Mouse (Mus musculus) A20 (cell line): Measurements from ENCODE around the gene Crlf3.
"Not testable (repeated sequence)": the region's sequence is repeated elsewhere in the genome, so short reads cannot be mapped to it uniquely, and the experiment has no call there.

Source experiments
- DNase-seq: peaks from one replicate; pipeline ENCODE4 v3.0.0-alpha.2; 2011; ENCODE audit warnings: low read depth, low spot score

Crlf3 gene

GRCm38 (mm10) chr11:80067558-80067957 lies 13.2 kb downstream of the Crlf3 start:
- peak; percentile 42 for DNase-seq

GRCm38 (mm10) chr11:80066373-80066772 lies 14.4 kb downstream of the Crlf3 start:
- DNase-seq = not testable (repeated sequence)

GRCm38 (mm10) chr11:80062159-80062558 lies 18.6 kb downstream of the Crlf3 start:
- no peak for DNase-seq

- no peak for DNase-seq
Measured at GRCm38 (mm10) chr11:80056141-80056540, 24.6 kb downstream of the Crlf3 start.

GRCm38 (mm10) chr11:80054659-80055058 lies 26.1 kb downstream of the Crlf3 start:
- DNase-seq = no peak

- no peak for DNase-seq
Measured at GRCm38 (mm10) chr11:80053171-80053570, 27.6 kb downstream of the Crlf3 start.

GRCm38 (mm10) chr11:80052456-80052855 lies 28.3 kb downstream of the Crlf3 start:
- DNase-seq = no peak

GRCm38 (mm10) chr11:80050088-80050487 lies 30.7 kb downstream of the Crlf3 start:
- no peak for DNase-seq

GRCm38 (mm10) chr11:80046856-80047255 lies 33.9 kb downstream of the Crlf3 start:
- no peak for DNase-seq

GRCm38 (mm10) chr11:80043419-80043817 lies 37.4 kb downstream of the Crlf3 start:
- DNase-seq = peak; percentile 70

- DNase-seq = peak; percentile 70
Measured at GRCm38 (mm10) chr11:80042615-80043418, 38.0 kb downstream of the Crlf3 start.

- no peak for DNase-seq
Measured at GRCm38 (mm10) chr11:80037495-80037894, 43.3 kb downstream of the Crlf3 start.

- DNase-seq = no peak
Measured at GRCm38 (mm10) chr11:80021306-80021705, 59.5 kb downstream of the Crlf3 start.

GRCm38 (mm10) chr11:80019792-80020191 lies 61.0 kb downstream of the Crlf3 start:
- DNase-seq = no peak

GRCm38 (mm10) chr11:80016533-80016932 lies 64.3 kb downstream of the Crlf3 start:
- not testable (repeated sequence) for DNase-seq
